Comparison of ENCODE assay signal across 18 mouse cellular contexts in genomic region chr3:41537957-41538356, GRCm38 (mm10).
"Had no signal": no experiment of that assay in that cellular context is flagged by ENCODE, and none has a peak within 500 bp of the region (broad histone marks: within the 10 kb centered on the region; RNA-seq: fewer than 3 reads in every experiment).

No protein-coding gene starts in this region.

- H3K4me2 ChIP-seq: lung, embryonic 14.5 days; neural tube, embryonic 13.5 days; neural tube, embryonic 15.5 days had no signal

- H3K4me1 ChIP-seq: neural tube, embryonic 13.5 days; neural tube, embryonic 15.5 days had no signal

- H3K27me3 ChIP-seq: neural tube, embryonic 13.5 days; neural tube, embryonic 15.5 days had no signal

- H3K9ac ChIP-seq: lung, embryonic 14.5 days; neural tube, embryonic 13.5 days; neural tube, embryonic 15.5 days had no signal

- DNase-seq: lung, adult 18-20 months; lung, embryonic 14.5 days; lung, postnatal 10 days; lung, postnatal 4 days; midbrain, embryonic 14.5 days; retina, postnatal 1 day; right cerebral cortex, adult 18-20 months; right cerebral cortex, postnatal 25 days; right cerebral cortex, postnatal 4 days; spleen, adult 18-20 months; thymus, adult 18-20 months; thymus, postnatal 14 days; thymus, postnatal 36 days had no signal

- H3K27ac ChIP-seq: midbrain, embryonic 10.5 days; neural tube, embryonic 13.5 days; neural tube, embryonic 15.5 days had no signal

- H3K9me3 ChIP-seq: midbrain, embryonic 10.5 days; neural tube, embryonic 13.5 days; neural tube, embryonic 15.5 days had no signal

- ATAC-seq: midbrain, embryonic 16.5 days had no signal

- H3K4me3 ChIP-seq: midbrain, embryonic 10.5 days; myocyte; neural tube, embryonic 13.5 days; neural tube, embryonic 15.5 days had no signal

- H3K36me3 ChIP-seq: midbrain, embryonic 10.5 days; neural tube, embryonic 13.5 days; neural tube, embryonic 15.5 days had no signal
